Mouse (Mus musculus) lung, postnatal 25 days (tissue): Measurements from ENCODE around the gene Srek1ip1.
A peak's percentile ranks its signal among the peaks of the same experiment; 100 is the strongest.

Experiments used
- DNase-seq: peaks from one replicate; pipeline ENCODE4 v3.0.0; 2022; ENCODE audit warnings: low spot score

Srek1ip1 gene

DNA sequence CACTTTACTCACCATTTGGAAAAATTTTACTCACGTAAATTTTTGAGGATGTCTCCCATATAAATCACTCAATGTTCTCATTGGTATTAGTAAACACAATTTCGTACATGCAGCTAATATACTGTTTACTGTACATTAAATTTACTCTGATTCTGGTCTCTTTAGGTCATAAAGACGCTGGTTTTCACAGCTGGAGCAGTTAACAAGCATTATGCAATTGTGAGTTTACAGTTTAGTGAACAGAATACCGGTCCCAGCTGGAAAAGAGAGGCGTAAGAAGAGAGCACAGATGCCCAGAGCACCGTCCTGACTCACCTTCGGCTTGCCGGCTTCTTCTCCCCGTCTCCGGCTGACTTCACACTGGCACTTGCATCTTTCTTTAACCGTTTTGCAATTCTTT, at the start of gene Srek1ip1:
Gene Srek1ip1, plus strand, starts transcription at position 301 of the 400 bp plus-strand sequence.
- DNase-seq = no peak

DNA sequence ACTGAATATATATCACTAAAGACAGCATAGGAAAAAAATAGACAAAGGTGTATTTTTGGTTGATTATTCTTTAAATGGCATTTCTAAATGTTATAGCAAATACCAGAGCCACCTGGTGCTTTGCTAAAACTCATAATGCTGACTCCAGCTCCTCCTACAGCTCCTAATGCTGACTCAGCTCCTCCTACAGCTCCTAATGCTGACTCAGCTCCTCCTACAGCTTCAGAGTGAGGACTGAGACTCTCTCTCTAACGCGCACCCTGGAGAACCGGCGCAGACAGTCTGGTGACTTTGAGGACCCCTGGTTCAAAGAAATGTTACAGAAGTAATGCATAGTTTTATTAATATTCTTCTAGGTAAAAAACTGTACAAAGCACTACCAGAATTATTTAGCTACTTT, 49.4 kb upstream of the Srek1ip1 start:
- DNase-seq = no peak

DNA sequence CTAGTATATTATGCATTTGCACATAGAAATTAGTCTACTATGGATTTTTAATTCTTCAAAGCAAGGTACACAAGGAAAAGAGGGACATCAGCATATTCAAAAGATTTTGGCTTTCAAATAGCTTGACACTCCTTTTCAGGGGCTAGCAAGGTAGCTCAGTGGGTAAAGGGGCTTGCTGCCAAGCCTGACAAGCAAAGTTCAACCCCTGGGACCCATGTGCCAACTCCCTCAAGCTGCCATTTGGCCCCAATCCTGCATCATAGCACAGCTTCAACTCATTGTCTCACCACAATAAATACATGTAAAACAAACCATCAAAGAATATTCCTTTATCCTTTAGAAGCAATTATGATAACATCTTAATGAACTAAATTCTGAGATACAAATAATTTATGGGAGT, 45.3 kb upstream of the Srek1ip1 start:
- no peak for DNase-seq

DNA sequence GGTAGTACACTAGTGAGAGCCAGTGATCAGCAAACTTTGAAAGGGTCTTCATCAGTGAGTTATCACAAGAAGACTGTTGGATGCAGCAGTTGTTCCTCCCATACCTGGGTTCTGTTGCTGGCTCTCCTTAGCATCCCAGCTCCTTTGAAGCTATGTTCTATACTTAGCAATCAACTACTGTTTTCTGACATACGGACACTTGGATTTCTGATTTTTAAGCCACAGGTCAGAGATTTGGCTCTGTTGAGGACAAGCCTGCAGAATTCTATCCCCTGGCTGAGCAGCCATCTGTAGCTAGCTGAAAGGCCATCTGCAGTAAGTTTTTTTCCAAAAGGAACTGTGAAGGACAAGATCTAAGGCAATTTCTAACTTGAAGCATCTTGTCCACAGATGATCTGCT, 32.9 kb upstream of the Srek1ip1 start:
- DNase-seq = no peak

DNA sequence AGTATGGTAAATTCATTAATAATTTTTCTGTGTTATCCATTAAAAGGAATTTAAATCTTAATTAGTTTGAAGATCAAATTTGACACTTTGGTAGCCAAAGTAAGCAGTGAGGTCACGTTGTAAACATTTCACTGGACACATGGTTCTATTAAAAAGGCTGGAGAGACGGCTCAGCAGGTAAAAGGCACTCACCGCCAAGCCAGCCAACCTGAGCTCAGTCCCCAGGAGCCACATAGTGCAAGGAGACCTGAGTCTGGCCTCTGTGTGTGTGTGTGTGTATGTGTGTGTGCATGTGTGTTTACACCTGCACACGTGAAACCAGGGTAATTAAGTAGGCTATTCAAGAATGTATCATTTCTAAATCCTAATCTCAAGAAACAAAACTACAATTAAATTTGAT, 29.9 kb upstream of the Srek1ip1 start:
- DNase-seq = no peak

DNA sequence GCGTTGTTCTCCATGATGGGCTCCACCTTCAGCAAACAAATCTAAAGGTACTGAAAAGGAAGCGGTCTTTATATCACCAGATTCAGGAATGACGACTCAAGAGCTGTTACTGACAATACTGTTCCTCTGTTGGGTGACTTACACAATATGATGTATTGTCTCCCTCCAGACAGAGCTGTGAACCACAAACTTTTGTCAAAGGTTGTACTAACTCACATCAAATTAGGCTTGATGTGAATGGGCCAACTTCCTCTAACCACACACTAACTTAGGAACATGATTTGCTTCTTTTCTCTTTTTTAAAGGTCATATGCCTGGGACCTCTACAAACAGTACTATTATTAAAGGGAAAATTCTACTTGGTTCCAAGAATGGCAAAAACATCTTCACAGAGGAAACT, 29.1 kb upstream of the Srek1ip1 start:
- DNase-seq = no peak

DNA sequence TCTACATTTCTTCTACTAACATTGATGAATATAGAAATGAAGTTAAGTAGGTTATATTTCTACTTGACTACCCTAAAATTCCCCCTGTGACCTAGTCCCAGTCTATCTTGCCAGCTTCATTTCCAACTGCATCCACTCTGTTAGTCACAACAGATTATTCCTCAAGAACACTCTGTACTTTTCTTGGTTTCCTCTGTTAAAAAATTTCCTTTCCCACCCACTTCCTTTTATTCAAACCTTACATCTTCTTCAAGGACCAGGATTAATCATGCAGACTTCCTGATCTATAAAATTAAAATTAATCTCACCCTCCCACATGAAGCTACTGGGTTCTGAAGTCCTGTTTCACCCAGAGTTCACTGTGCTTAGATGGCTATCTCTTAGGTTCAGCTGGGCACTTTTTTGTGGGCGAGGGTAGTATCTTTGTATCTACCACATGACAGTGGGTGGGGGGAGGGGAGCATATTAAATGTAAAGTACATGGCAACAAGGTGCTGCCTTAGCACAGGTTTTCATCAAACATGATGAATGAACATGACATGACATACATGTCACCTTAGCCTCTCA, 13.1 kb upstream of the Srek1ip1 start:
- DNase-seq = peak; percentile 3

GRCm38 (mm10) chr13:104787260-104787659, 5.0 kb upstream of the Srek1ip1 start:
- DNase-seq = no peak

- DNase-seq = peak; percentile 55
Measured at GRCm38 (mm10) chr13:104789663-104790062, 2.6 kb upstream of the Srek1ip1 start.

DNA sequence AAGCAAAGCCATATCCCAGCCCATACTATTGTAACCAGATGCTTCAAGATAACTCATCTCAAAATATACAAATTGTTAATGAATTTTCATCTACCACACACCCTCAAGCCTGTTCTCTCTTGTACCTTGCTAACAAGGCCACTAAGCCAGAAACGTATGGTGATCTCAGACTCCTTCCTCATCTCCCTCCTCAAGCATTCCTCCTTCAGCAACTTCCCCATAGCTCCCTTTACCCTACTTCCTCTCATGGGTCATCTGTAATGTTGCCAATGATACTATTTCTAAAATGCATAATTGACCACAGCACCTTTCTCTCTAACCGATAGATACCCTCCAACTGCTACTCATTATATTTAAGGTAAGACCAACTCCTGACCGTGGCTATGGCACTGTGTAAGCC, 2.1 kb downstream of the Srek1ip1 start:
- no peak for DNase-seq

DNA sequence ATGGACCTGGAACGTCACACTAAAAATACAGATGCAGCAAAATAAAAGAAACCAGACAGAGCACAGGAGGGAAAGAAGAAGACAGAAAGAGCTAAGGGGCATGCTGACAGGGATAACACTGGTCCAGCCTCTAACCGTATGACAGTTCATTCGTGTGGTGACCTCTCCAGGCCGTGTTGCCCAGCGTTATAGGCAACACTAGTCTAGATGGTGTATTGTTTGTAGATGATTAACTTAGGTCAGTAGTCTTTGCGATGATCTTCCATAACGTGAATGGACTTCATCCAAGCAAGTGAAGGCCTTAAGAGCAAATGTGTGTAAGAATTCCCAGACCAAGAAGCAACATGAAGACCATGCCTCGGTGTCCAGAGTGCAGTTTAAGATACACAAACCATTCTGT, 6.8 kb downstream of the Srek1ip1 start:
- DNase-seq = no peak

DNA sequence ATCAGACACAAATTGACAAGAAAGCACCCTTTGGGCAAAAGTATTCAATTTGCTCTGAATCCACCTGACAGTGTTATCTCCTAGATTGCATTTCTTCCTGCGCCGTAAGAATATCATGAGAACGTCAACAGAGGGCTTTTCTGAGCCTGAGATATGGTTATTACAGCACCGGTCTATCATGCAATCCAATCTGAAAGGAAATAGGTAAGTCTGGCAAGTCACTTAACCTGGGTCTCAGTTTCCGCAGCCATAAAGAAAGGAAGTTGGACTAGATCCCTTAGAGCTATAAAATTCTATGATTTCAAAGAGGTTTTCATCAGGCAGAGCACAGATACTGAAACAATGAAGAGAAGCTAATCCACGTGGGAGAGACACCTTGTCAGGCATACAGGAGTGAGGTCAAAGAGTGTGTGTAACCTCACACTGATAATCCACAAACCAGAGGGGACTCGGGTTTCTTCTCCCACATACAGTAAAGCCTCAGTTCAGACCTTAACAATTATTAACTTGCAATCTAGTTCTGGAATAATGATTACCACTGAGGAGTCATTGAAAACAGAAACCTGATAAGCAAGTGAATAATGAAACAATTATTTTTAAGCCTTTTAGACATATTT, 7.4 kb downstream of the Srek1ip1 start:
- no peak for DNase-seq

GRCm38 (mm10) chr13:104805681-104806080, 13.4 kb downstream of the Srek1ip1 start:
- DNase-seq = peak; percentile 24

DNA sequence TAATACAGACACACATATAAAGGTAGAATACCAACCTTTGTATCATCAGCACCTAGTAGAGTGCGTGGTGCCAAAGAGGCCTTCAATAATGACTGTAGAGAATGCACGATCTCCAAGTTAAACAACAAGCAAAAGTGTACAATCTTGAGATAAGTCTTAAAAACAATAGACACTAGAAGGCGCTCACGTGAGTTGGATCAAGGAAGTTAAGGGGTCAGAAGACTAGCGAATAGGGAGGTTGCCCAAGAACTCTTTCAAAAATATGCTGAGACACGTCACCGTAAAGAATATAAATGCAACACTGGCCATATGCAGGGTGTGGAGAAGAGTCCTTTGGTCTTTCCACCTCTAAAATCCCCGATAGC, 24.0 kb downstream of the Srek1ip1 start:
- DNase-seq = peak; percentile 7

DNA sequence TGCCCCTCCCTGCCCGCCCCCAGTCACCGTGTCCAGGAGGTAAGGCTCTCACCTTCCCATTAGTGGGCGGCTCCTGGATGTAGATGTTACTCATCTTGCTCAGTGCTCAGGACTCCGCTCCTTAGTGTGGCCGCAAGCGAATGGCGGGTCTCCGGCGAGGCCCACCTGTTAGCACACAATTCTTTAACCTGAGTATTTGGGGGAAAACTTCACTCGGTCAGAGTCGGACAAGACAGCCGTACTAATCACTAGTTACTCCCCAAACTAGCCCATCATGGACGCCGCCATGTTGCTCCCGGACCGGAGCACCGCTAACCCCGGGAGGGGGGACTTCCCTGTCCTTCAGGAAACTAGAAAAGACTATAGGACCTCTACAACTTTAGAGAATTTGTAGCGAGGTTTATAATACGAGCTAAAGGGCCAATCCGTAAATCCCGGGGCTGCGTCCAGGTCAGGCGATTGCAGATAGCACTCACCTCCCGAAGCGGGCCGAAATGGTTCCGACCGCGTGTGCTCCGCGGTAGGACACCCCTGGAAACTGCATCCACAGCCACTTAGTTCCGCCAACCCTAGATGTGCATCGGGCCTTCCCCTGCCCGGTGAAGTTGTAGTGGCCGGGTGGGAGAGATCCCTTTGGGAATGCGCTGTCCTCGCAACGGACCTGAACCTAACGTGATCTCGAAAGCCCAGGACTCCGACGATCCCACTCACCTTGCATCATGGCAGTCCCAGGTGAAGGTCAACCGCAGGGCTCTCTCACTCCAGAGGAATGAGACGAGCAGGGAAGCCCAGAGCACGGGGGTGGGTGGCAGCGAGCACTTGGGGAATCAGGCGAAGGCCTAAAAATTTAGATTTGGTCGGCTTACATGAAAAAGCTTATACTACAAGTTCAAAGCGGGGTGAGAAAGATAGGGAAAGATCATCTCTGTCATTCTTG, 24.6 kb downstream of the Srek1ip1 start, which contains the start of gene Cwc27:
Gene Cwc27, minus strand, starts transcription at position 508 of the 937 bp plus-strand sequence.
- DNase-seq = peak; percentile 69

GRCm38 (mm10) chr13:104817696-104818095, 25.4 kb downstream of the Srek1ip1 start:
- no peak for DNase-seq

DNA sequence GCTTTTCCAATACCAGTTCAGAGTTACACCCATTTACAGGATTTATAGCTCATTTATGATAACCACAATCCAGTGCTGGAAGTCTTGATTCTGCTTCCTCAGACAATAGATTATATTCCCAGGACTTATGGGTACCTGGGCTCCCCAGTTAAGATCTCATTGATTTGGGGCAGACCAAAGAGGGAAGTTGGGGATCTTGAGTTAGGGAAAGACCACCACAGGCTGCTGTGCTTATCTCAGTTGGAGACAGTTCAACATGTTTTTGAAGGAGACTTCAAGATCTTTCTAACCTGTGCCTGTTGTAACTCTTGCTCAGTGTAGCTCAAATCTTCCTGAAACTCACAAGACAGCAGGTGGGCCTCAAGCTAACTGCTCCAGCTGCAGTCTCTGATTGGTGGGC, 28.9 kb downstream of the Srek1ip1 start:
- no peak for DNase-seq

- no peak for DNase-seq
Measured at GRCm38 (mm10) chr13:104821908-104822307, 29.6 kb downstream of the Srek1ip1 start.

- no peak for DNase-seq
Measured at GRCm38 (mm10) chr13:104822411-104822838, 30.1 kb downstream of the Srek1ip1 start.

DNA sequence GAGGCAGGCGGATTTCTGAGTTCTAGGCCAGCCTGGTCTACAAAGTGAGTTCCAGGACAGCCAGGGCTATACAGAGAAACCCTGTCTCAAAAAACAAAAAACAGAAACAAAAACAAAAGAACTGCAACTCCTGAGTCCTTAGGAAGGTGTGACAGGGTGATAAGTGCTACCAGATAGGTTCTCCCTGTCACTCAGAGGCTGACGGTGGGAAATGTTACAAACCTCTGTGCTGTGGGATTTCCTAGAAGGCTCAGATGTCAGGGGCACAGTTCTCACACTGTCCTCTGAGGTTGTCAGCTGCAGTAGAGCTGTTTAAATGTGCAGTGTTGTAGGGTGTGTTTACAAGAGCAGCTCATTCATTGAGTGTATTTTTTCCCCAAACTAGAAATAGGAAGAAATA, 33.2 kb downstream of the Srek1ip1 start:
- DNase-seq = no peak

- DNase-seq = no peak
Measured at GRCm38 (mm10) chr13:104832811-104833210, 40.5 kb downstream of the Srek1ip1 start.

DNA sequence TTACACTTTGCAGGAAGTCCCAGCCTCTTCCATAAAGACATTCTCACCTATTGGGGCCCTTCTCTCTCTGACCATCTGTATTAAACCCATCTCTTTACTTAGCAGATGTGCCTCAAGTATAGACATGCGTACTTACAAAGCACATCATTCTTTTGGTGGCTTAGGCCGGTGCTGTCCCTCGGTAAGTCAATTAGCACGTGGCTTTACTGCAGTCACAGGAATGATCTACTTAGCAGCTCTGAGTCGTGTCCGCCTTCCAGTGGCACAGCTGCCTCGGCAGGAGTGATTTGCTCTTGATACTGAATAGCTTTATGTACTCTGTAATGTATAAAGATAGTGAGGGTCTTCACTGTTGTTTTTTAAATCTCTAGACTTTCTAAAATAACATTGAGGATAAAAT, 45.3 kb downstream of the Srek1ip1 start:
- no peak for DNase-seq

- no peak for DNase-seq
Measured at GRCm38 (mm10) chr13:104841937-104842336, 49.7 kb downstream of the Srek1ip1 start.
